Mouse (Mus musculus) left cerebral cortex, adult 8-10 months (tissue): Measurements from ENCODE around the gene Gm28035. TPM values are rescaled to one million over a fixed set of nuclear protein-coding genes. Genes with fewer than 3 reads are reported as not detected.
A peak's percentile ranks its signal among the peaks of the same experiment; 100 is the strongest.

Experiments
- DNase-seq, 2 experiments: peaks; one replicate each; pipeline ENCODE4 v3.0.0; 2022; ENCODE audit warnings: low spot score in 2 of 2
- total RNA-seq, 4 experiments: library from RNA; stranded (reverse); gene quantifications; 2 replicates each; pipeline ENCODE4 v1.2.4; 2022

The Gm28035 gene
- total RNA-seq, 4 experiments from 2014 or later, result 3.8 to 8.8 (median 5.5) TPM

- peak in 1 of 2 experiments; percentile 57 for DNase-seq
Measured at GRCm38 (mm10) chr2:30237881-30238280, 2.5 kb upstream of the Gm28035 start.

DNA sequence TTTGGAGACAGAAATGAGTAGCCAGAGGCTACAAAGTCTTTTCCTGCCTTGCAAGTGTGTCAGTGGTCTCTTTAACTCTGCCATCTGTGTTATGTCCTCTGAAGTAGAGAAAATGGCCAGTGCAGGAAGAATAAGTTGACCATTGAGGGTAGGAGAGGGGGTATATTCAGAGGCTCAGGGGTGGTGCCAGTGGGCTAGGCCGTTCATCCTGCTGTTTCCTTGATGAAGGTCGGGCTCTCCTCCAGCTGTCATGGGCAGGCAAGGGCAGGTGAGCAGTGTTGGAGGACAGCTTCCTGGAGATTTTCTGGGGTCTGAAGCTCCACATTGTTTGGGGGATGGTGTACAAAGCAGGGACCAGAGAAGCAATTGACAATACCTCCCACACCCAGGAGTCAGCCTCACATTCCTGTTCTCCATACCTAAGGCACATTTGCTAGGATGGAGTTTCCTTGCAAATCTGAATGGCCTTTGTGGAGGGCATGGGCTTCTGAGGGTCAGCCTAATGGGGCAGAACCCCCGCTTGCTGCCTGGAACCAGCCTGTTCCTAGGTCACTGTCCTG is 1.4 kb upstream of the Gm28035 start:
- no peak for DNase-seq

GRCm38 (mm10) chr2:30239777-30240176 is 590 bp upstream of the Gm28035 start:
- DNase-seq, result no peak

GRCm38 (mm10) chr2:30242509-30242908 is 2.1 kb downstream of the Gm28035 start:
- no peak for DNase-seq

DNA sequence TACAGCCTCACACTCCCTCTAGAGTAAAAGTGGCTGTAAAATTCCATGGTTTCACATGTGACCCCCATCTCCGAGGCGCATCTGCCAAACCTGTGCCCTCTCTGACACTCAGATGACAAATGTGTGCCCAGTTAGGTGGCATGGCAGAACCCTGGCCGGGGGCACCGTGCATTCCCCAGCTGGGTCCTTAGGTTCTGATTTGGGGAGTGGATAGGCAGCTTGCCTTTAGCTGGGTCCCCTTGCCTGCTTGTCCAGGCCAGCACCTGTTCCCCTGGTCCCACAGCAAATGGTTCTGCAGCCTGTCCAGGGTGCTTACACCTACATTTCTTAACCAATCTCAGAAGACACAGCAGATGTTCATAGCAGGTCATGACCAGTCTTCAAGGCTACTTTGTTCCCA is 3.0 kb downstream of the Gm28035 start:
- DNase-seq, result no peak

DNA sequence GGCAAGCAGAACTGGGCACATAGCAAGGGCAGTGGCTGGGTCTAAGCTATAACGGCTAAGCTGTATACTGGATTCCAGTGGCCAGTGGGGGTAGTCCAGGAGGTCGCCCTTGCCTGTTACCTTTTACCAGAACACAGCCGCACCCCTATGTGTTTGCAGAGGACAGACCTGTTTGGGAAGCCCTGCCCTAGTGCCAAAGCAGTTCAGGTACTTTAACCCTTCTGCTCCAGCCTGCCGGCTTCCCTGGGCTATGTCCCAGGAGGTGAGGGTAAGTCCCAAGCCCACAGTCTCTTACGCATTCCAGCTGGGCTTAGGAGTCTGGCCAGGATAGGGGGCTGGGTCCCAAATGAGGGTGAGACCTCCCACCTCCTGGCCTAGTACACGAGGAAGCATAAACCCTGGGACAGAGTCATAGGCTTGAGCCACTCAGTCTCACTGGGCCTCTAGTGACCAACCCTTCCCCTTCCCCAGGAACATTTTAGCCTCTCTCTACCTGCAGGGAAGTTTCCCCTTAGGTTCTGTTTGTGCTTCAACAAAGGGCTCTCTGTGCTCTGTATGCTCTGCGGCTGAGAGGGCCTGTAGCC is 4.3 kb downstream of the Gm28035 start:
- DNase-seq, result no peak

- DNase-seq, result no peak
Measured at GRCm38 (mm10) chr2:30247036-30247435, 6.7 kb downstream of the Gm28035 start.

DNA sequence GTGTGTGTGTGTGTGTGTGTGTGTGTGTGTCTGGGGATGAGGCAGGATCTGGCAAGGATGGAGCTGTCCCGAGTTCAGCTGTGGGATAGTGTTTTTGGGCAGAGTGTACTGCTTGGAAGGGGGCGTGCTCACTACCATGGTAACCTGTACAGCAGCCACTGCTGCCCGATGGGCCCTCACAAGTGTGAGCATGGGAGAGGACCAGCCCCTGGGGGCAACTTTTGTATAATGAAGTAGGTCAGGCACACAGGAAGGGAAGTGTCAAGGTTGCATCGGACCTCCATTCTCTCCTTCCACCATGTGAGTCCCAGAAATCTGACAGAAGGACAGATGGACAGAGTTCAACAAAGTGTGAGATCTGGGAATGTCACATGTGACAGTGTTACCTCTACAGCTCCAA is 7.3 kb downstream of the Gm28035 start:
- DNase-seq, result no peak

DNA sequence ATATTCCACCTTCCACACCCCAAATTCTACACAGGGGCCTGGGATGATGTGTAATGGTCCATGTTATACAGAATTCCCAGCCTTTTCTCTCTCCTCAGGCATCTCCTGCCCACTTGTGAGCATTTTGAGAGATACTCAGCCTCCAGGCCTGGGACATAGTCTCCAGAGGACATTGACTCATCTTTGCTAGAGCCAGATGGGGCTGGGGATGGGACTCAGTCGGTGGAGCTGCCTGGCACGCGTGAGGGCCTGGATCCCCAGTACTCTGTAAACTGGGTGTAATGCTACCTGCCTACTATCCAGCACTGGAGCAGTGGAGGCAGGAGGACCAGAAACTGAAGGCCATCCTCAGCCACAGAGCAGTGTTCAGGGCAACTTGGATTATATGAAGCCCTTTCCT is 8.8 kb downstream of the Gm28035 start:
- DNase-seq, result no peak

DNA sequence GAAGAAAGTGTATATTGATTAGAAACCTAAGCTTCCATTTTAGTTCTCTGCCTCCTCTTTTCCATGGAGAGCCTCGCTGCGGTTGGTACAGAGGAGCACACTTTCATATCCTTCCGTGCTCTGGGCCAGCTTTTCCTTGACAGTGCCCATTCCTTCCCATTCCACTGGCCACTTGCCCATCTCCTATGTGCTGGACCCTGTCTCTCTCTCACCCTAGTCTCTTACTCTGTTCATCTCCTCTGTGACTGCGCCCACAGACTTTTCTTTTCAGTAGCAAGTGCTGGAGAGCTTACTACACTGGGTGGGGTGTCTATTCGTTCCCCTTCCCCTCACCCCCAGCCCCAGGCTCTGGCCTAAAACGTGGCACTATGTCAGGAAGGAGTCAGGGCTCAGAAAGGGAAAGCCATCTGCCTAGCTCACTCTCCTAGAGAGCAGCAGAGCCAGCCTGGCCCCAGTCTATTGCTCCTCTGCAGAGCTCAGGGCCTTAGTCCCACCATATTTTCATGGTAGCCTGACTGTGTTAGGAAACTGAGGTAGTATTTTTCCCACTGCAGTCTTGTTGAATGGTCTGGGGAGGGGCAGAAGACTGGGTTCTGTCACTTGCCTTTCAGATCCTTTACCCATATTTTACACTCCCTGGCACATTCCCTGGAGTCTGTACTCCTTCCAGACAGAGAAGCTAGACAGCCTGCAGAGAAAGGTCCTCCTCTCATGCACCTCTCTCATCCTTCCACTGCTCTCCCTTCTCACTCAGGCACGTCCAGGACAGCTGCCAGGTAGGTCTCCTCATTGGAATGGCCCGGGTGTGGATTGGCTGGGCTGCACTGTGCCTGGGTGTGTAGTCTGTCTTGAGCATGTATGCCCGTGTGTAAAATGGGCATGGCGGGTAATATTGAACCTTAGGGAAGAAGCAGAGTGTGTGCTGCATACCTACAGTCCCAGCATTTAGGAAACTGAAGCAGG is 10.1 kb downstream of the Gm28035 start:
- no peak for DNase-seq

- DNase-seq, result no peak
Measured at GRCm38 (mm10) chr2:30251417-30252104, 11.2 kb downstream of the Gm28035 start.

DNA sequence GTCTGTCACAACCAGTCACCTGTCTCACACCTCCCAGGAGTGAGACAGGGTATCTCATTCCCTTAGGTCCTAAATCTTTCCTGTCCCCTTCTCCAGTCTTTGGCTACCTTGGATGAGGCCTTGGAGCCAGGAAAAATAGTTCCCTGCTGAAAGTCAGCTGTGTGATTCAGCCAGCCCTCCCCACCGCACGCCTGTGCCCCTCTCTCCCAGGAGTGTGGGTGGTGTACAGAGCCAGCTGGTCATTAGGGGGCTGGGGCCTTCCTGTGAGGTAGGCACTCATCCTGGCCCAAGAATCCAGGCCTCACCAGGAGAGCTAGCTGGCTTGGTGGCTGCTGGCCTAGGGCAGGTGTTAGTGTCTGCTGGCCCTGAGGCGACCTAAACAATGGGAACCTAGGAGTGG is 12.2 kb downstream of the Gm28035 start:
- no peak for DNase-seq

DNA sequence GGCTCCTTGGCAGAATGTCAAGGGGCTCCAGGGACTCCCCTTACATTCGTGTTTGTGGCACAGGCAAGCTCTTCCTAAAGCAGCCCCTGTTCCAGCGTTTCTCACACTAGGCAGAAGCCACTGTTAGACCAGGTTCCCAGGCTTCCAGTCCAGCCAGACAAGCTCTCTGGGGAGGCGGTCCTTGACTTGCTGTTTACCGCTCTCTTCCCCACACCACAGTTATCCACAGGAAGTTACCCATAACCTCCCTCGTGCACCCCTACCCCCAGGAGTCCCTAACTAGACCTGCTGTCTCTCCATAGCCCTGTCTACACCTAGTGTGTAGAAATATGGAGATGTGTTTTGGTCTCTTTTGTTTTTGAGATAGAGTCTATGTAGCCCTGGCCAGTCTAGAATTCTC is 13.4 kb downstream of the Gm28035 start:
- DNase-seq, result no peak

DNA sequence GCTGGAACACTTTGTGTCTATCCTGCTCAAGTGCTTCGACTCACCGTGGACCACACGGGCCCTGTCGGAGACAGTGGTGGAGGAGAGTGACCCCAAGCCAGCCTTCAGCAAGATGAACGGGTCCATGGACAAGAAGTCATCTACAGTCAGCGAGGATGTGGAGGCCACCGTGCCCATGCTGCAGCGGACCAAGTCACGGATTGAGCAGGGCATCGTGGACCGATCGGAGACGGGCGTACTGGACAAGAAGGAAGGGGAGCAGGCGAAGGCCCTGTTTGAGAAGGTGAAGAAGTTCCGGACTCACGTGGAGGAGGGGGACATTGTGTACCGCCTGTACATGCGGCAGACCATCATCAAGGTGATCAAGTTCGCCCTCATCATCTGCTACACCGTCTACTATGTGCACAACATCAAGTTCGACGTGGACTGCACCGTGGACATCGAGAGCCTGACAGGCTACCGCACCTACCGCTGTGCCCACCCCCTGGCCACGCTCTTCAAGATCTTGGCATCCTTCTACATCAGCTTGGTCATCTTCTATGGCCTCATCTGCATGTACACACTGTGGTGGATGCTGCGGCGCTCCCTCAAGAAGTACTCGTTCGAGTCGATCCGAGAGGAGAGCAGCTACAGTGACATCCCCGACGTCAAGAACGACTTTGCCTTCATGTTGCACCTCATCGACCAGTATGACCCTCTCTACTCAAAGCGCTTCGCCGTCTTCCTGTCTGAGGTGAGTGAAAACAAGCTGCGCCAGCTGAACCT is 15.4 kb downstream of the Gm28035 start:
- no peak for DNase-seq

GRCm38 (mm10) chr2:30256616-30257350 is 16.4 kb downstream of the Gm28035 start:
- DNase-seq, result no peak

DNA sequence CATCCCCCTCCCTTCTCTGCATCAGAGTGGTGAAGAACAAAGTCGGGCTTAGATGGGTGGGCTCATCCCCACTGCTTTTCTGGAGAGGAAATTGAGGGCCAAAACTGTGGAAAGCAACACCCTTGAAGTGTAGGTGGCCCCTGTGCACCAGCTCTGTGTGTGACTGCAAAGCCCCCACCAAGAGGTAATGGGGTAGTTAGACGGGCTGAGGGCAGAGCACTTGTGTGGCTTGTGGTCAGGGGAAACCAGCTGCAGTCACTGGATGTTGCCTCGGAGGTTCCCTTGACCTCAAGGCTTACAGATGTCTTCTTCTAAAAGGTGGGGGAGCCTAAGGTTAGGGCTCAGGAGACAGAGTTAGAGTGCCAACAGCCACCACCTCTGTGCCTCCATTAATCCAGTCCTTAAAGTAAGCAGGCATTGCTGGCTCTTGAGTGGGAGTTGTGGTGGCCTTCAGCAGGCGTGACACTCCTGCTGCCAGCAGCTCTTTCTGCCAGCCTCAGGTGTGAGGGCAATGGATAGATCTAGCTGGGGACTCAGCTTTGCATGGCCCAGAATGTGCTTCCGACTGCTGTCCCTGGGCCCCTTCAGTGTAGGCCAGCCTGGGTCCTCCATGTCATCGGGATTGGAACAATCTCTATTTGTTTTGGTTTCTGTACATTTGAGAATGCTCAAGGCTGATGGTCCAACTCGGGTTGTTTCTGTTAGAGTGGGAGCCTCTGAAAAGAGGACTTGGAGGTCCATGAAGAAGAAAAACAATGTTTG is 17.5 kb downstream of the Gm28035 start:
- no peak for DNase-seq

DNA sequence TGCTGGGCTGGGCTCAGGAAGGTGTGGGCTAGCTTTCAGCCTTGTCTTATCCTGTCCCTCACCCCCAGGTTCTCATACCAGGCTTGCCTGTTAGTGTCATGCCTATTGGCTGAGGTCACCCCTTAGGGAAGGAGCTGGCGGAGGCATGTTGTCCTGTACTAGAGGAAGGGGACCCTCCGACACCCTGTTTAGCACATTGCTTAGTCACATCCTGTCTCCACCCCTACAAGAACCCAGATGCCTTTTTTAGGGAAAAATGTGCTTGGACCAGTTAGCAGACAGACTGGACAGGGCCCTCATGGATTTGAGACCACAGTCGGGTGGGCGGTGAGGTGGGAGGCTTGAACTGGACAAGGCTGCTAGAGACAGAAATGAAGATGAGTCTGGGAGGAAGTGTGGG is 18.2 kb downstream of the Gm28035 start:
- DNase-seq, result no peak

DNA sequence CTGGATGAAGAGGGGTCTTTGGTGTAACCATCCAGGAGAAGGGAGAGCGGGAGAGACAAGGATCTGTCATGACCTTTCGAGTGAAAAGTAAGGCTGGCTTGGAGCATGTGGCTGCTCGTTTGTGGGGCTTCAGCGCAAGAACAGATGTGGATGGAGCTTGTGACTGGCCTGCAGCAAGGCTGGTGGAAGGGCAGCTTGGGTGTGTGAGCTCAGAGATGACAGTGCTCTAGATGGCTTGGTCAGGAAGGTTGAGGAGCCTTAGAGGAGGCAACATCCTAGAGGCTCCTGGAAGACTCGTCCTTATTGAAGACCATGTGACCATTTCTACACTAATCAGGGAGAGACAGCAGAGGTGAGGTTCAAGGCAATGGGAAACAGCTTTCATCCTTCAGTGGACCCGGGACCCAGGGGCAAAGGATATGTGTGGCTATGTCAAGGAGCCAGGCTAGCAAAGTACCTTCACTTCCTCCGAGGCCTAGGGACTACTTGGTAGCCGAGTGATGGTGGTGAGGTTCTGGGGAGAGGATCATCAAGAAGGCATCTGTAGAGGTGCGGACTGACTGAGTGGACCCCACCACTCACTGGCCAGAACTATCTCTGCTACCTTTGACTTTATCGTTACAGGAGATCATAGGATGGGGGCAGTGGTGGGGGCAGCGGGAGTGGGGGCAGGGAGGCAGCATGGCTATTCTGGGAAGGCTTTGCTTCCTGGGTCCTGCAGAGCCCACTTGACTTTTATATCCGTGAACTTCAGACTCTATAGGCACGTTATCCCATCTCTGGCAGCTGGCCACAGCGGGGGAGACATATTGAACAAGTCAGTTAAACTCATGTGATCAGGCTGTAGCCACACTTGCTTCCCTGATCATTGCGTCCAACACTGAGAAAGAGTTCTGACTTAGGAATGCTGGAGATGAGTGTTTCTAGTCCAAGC is 19.0 kb downstream of the Gm28035 start:
- no peak for DNase-seq
